Mouse (Mus musculus) embryonic fibroblast, embryonic 13.5 days (primary cell): Measurements from ENCODE around the gene Fzd7.

Source experiments
- CTCF ChIP-seq: IDR thresholded peaks from 2 replicates; pipeline ENCODE4 v1.5.1; 2011; ENCODE audit warnings: mild to moderate bottlenecking, control low read depth, low read length, moderate library complexity, borderline replicate concordance; ENCODE audit not compliant: insufficient read depth
- POLR2A ChIP-seq: IDR thresholded peaks from 2 replicates; pipeline ENCODE4 v1.6.1; 2011; ENCODE audit warnings: low read depth, mild to moderate bottlenecking, control low read depth, low read length, moderate library complexity

GRCm38 (mm10) chr1:59451584-59451983, 30.6 kb upstream of the Fzd7 start:
- TF ChIP-seq CTCF (no peak), POLR2A (no peak)
